Mouse (Mus musculus) erythroblast, embryonic 14.5 days (primary cell): ENCODE data around the gene Cish.

Source experiments
- GATA1 ChIP-seq: IDR thresholded peaks from 2 replicates; pipeline ENCODE4 v1.6.1; 2012; ENCODE audit warnings: low read length, inconsistent platforms, mixed read lengths
- TAL1 ChIP-seq: IDR thresholded peaks from 3 replicates; pipeline ENCODE4 v1.6.1; 2012; ENCODE audit warnings: low read length, inconsistent platforms, mixed read lengths

- no peak for TF ChIP-seq TAL1
- no peak for TF ChIP-seq GATA1
These were observed 6.4 kb upstream of the Cish start, which contains the start of gene Mapkapk3 for GRCm38 (mm10) chr9:107289211-107290076.
